Mouse (Mus musculus): ENCODE data around the gene Gja8.

The Gja8 gene

GRCm38 (mm10) chr3:96879536-96879935 is 46.3 kb downstream of the Gja8 start:
- DNase-seq (ENCODE audit: low spot score) = no peak

GRCm38 (mm10) chr3:96874808-96875571 is 50.8 kb downstream of the Gja8 start:
- no peak for DNase-seq (ENCODE audit: low spot score)

- DNase-seq (ENCODE audit: low spot score) = no peak
These were observed 53.3 kb downstream of the Gja8 start for GRCm38 (mm10) chr3:96872501-96872900.

GRCm38 (mm10) chr3:96871070-96871469 is 54.8 kb downstream of the Gja8 start:
- DNase-seq (ENCODE audit: low spot score) = no peak

- no peak for DNase-seq (ENCODE audit: low spot score)
These were observed 55.5 kb downstream of the Gja8 start for GRCm38 (mm10) chr3:96870270-96870669.

DNA sequence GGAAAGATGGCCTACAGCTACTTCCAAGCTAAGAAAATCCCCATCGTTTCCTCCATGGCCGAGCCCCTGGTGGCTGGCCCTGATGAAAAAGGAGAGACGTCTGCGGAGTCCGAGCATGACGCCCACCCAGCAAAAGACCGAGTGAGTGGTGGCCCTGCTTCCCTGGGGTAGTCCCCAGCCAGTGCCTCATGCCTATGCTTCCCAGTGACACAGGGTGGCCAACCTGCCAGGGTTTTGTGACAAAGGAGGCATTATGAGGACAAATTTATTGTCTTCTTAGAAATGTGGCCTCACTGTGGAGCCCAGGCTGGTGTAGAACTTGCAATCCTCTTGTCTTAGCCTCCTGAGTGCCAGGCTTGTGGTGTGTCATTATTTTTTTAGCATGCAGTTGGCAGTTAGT is 56.7 kb downstream of the Gja8 start:
- no peak for DNase-seq (ENCODE audit: low spot score)

DNA sequence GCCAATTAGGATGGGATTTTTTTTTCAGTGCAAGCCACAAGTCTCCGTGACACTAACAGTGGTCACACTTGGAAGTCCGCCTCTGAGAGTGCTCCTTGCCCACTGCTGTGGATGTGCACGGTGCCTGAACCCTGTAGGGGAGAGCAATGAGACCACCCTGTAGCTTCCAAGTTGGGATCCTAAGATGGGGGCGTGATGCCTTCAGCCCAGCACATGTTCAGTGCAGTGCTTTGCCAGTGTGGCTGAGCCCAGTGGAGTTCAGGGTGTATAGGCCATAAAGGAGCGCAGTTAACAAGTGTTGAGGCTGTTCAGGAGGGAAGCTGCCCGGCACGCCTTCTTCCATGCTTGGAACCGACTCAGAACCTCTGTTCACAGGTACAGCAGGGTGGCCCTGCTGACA is 57.3 kb downstream of the Gja8 start:
- no peak for DNase-seq (ENCODE audit: low spot score)

GRCm38 (mm10) chr3:96867863-96868262 is 58.0 kb downstream of the Gja8 start:
- DNase-seq (ENCODE audit: low spot score) = no peak

All from retina, embryonic 14.5 days (tissue).